Mouse (Mus musculus) thymus, postnatal 4 days (tissue): ENCODE measurements around the gene Gabarapl2.
"Not testable (repeated sequence)": the region's sequence is repeated elsewhere in the genome, so short reads cannot be mapped to it uniquely, and the experiment has no call there.

ENCODE experiments used
- DNase-seq: peaks from one replicate; pipeline ENCODE4 v3.0.0; 2021

Gabarapl2 gene

GRCm38 (mm10) chr8:111938076-111938985 is 2.2 kb upstream of the Gabarapl2 start:
- DNase-seq: not testable (repeated sequence)

DNA sequence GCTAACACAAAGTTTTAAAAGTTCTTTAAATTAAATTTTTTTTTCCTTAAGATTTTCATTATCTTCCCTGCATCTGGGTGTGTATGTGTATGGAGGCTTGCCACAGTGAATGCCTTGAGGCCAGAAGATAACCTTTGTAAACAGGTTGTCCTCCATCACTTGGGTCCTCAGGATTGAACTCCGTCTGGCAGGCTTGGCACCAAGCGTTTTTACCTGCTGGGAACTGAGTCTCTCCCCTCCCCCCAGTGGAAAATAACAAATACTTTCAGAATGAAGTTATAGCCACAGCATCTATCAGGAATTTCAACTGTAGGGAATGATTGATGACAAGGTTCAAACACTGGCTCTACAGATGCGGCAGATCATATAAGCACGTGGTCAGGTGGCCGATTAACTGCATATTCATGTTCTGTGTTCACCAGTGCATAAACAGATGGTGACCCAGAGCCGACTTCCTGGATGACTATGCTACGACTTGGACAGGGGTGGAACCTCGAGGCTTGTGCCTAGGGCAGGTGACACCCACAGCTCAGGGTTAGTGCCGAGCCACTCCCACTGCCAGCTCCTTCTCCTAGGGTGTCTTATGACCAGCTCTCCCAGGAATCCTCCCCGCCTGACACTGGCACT is 874 bp upstream of the Gabarapl2 start:
- peak; percentile 23 for DNase-seq

DNA sequence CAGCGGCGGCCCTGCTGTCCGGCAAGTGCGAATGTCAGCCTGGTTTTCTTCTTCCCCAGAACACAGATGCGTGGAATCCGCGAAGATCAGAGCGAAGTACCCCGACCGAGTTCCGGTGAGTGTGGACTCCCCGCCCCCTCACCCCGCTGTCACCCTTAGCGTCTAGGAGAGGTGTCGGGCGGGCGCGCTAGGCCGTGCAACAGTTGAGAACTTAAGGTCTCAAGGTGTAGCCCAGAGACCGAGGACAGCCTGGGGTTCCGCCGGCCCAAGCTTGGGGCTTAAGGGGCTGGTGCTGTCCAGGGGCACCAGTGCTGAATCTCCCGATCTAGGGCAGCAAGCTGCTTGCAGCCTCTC is 575 bp downstream of the Gabarapl2 start:
- DNase-seq: peak; percentile 75

DNA sequence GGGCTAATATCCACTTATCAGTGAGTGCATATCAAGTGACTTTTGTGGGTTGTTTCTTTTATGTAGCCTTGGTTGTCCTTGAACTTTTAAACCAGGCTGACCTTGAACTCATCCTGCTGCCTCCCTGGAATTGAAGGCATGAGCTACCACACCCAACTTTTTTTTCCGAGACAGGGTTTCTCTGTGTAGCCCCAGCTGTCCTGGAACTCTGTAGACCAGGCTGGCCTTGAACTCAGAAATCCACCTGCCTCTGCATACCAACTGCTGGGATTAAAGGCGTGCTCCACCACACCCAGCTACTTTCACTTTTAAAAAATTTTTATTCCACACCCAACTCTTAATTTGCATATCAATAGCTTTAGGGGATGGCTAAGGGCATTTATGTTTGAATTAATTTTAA is 3.0 kb downstream of the Gabarapl2 start:
- no peak for DNase-seq

- DNase-seq: no peak
These were observed 6.6 kb downstream of the Gabarapl2 start for GRCm38 (mm10) chr8:111947144-111947543.

DNA sequence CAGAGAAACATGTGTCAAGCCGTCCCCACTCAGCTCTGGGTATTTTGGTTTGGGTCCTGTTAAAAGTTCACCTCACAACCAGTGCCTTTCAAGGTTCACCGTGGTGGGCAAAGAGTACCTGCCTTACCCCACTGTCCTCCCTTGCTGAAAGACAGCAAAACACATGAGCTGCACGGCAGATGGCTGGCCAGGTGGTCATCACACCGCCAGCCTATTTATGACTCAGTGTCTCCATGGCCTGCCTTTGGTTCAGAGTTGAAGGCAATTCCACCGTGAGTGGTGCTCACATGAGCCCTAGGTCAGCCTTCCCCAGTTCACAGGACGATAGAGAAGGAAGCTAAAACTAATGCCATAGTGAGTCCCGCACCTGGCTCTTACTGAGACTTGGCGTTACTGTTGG is 7.5 kb downstream of the Gabarapl2 start:
- DNase-seq: no peak

DNA sequence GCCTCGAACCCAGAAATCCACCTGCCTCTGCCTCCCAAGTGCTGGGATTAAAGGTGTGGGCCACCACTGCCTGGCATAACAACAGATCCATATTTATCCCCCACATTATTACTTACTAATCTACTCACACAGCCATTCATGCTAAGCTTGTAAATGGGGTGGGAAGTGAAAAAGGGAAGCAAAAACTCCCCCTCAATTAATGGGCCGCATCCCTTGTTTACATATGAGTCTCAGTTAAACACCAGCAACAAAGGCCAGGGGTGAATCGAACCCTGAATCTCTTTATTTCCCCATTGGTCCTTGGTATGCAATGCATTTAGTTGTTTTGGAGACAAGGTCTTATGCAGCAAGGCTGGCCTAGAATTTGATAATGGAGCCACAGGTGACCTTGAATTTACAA is 10.3 kb downstream of the Gabarapl2 start:
- DNase-seq: no peak

DNA sequence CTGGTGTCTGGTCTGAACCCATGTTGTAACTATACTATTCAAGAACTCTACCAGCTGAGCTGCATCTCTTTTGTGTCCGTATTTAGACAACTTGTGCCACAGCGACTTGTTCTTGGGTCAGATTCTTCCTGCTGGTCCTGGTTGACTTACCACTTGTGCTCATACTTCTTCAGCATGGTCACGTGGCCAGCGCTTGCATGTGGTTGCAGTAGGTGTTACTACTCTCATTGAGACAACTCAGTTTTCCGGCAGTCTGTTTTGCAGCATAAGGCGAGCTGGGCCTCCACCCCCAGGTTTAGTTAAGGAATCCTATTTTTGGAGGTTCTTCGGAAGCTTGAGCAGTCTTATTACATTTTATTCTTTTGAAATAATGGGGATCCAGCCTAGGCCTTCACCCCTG is 10.8 kb downstream of the Gabarapl2 start:
- no peak for DNase-seq

GRCm38 (mm10) chr8:111951936-111952335 is 11.4 kb downstream of the Gabarapl2 start:
- DNase-seq: no peak

- DNase-seq: no peak
These were observed 14.5 kb downstream of the Gabarapl2 start for GRCm38 (mm10) chr8:111954844-111955594.

GRCm38 (mm10) chr8:111955879-111956278 is 15.4 kb downstream of the Gabarapl2 start:
- no peak for DNase-seq

- no peak for DNase-seq
These were observed 16.7 kb downstream of the Gabarapl2 start for GRCm38 (mm10) chr8:111957231-111957630.

DNA sequence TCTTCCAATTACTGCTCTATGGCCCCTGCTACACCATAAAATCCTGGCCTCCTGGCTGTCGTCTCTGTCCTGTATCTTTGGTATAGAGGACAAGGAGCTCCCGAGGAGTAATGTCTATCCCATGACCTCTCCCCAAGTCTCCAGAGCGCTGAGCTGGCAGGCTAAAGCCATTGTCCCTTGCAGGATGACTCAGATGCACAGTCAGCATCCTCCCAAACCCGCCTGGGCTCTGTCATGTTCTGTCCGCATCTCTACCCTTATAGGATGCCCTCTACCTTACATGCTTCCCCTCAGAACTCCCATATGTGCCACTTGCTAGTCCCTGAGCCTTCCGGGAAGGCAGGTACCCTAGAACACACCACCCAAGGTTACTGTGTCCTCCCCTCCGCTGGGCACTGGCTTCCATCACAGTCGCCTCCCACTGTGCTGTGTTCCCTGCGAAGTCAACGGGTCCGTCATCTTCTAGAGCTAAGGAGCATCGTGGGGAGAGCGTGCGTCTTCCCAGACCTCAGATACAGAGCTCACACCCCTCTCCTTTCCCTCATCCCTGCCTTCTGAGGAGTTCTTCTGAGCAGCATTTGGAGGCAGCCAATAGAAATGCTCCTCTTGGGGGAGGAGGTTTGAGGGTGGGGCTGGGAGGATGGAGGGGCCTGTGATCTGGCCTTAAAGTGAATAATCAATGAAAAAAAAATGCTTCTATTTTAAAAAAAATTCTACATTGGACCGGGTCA is 20.3 kb downstream of the Gabarapl2 start:
- DNase-seq: no peak

DNA sequence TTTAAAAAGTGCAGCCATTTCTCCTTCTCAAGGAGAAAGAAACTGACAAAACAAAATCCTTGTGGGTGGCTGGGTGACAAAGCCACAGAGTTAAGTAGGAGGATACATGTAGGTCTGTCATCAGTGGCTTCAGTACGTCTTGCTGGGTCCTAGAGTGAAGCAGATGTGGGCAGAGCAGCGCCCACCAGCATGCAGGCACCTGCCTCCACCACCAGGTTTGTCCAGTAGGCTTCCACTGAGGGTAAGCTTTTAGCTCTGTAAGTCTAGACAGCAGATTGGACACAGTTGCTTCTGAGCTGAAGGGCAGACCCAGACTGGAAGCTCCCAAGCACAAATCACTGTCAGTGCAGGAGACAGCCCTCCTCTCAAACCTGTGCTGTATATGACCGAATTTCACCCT is 20.8 kb downstream of the Gabarapl2 start:
- DNase-seq: no peak

- no peak for DNase-seq
These were observed 22.1 kb downstream of the Gabarapl2 start for GRCm38 (mm10) chr8:111962589-111962988.

- no peak for DNase-seq
These were observed 22.6 kb downstream of the Gabarapl2 start for GRCm38 (mm10) chr8:111963091-111963490.

- DNase-seq: no peak
These were observed 23.0 kb downstream of the Gabarapl2 start for GRCm38 (mm10) chr8:111963546-111963945.

DNA sequence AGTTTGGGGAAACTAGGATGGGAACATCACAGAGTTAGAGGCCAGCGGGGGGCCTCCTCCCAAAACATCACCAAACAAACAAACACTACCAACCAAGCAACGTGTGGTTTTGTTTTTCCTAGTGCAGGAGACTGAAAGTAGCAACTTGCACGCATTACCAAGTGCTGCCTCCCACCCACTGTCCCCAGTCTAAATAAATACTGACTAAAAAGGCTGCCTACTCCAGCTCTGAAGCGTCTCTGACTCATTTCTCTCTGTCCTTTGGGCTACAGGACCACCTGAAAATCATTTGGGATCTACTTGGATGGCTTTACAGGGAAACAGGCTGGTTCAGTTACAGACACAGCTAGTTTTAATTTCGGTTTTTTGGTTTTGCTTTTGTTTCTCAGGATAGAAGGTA is 23.8 kb downstream of the Gabarapl2 start:
- no peak for DNase-seq

DNA sequence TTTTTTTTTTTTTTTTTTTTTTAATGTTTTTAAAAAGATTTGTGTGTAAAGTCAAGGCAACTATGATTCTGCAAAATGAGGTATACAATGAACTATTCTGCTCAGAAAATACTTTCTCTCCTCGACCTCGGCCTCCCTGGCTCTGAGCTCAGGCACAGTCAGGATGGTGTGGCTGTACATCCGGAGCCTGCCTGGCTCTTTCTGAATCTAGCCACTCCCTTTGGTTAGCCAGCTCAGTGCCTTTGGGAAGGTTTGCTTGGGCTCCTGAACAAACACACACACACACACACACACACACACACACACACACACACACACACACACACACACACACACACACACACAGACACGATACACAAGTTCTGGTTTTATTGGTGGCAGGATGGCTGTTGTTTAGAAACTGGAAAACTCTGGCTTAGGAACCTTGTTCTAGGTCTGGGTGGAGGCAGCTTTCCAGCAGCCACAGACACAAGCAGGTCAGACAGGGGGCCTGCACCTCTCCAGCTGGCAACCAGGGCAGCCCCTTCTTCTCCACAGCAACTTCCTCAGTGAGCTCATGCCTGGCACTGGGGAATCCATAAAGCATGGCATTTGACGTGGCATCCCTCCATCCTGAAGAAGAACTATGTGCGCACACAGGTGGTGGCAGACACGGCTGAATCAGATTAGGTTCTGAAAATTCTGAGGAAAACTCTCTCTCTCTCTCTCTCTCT is 24.5 kb downstream of the Gabarapl2 start:
- no peak for DNase-seq

DNA sequence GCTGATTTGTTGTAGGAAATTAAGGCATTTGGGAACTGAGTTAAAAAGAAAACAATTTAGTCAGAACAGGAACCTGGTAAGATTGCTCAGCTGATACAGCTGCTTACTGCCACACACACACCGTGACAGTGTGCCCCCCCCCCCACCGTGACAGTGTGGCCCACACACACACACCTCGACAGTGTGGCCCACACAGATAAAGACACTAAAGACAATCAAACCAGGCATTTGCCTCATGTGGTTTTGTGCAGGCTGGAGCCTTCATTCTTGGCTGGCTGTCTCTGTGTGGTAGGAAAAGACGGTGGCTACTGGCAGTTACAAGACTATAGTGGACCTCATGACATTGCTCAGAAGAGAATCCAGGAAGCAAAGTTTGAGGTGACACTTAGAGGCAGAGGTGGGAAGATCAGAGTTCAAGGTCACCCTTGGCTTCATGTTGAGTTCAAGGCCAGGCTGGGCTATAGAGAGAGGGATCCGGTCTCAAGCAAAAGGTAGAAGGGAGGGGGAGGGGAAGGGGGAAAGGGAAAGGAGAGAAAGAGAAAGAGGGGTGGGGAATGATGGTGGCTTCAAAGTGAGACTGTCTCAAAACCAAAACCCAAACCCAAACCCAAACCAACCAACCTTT is 26.9 kb downstream of the Gabarapl2 start:
- no peak for DNase-seq

DNA sequence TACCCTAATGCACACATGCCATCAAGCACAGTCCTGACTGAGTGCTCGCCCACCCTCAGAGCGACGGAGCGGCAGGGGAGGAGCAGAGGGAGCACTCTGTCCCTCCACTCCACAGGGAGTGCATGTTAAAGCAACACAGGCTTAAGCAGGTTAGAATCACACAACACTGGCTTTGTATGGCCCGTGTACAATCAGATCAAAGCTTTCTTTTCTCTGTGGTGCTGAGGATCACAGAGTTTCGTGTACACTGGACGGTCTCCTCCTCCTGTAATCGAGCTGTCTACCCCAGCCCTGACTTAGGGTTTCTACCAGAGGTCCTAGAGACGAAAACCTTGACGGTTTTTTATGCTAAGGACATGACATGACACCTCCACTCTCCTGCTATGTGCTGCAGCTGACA is 28.0 kb downstream of the Gabarapl2 start:
- no peak for DNase-seq

- DNase-seq: no peak
These were observed 28.5 kb downstream of the Gabarapl2 start for GRCm38 (mm10) chr8:111968991-111969390.
